Mouse (Mus musculus) 3T3-L1 (cell line): Measurements from ENCODE around the gene Alk.

Experiments used
- DNase-seq: peaks from one replicate; pipeline ENCODE4 v3.0.0-alpha.2; 2015; ENCODE audit warnings: low read depth, low spot score

Gene Alk

GRCm38 (mm10) chr17:72030672-72031071, 573.8 kb downstream of the Alk start:
- DNase-seq, result no peak

- no peak for DNase-seq
Observed at GRCm38 (mm10) chr17:72023323-72023722, 581.1 kb downstream of the Alk start.

DNA sequence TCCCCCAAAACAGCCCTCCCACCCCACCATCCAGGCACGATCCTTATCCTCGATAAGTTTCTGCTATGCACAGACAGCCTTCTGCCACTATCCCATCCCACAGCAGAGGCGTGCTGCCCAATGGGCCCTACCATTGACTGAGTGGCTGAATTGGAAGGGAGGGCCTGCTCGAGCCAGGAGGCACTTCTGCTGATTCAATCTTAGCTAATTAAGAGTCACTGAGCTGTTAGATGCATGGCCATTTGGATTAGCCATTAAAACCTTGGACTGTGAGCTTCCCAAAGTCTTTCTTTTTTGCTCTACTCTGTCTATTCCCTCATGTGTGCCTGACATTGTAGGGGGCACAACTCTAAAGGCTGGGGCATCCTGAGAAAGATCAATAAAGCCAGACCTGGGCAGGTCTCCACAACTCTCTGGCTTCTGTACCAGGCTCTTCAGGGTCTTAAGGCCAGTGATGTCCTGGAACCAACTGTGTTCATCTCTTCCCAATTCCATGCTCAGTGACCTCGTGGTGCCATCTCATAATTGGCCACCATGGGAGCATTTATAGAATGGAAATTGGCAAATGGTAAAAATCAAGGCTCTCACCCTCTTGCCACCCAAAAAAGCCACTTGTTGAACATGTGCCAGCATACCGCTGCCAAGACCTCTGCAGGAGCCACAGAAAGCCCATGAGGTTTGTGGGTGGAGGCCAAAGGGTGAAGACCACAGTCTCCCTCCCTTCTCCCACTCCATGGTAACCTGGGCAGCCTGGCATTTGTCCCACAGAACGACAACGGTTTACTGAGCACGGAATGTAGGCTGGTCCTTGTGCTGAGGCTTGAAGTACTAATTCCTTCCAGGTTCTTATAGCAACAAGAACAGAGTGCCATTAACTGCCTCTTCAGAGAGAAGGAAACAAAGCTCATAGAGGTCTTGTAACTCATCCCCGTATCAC, 582.4 kb downstream of the Alk start:
- DNase-seq, result no peak

DNA sequence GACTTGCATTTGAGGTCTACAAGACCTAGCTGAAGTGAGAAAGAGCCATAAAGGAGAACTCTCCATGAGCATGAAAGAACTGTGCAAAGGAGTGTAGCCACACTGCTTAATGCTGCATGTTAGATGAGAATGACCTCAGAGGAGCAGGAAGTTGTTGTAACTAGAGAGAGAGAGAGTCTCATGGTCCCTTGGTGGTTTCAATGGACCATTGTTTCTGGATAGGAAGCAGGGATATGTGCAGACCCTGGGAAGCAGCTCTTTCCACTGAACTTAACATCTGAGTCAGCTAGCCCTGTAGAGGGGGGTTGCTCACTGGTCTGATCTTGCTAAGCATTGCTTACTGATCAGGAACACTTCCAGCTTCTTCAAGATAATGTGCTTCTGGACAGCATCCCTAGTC, 587.1 kb downstream of the Alk start:
- no peak for DNase-seq

DNA sequence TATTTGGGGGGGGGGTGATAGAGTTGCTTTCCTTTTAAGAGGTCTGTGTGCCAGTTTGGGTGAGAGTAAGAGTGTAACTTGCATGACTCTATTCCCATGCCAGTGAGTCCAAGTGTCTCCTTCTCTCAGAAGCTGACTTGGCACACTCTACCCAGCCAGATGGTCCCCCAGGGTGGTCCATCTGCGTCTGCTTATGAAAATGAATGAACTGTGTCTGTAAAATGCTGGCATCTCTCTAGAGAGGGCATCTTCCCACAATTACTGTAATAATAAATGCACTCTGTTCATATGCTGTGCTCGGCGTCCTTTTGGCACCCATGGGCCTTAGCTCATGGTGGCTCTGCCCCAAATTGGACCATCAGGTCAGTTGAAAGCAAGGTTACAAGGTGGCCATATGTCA, 589.2 kb downstream of the Alk start:
- no peak for DNase-seq

DNA sequence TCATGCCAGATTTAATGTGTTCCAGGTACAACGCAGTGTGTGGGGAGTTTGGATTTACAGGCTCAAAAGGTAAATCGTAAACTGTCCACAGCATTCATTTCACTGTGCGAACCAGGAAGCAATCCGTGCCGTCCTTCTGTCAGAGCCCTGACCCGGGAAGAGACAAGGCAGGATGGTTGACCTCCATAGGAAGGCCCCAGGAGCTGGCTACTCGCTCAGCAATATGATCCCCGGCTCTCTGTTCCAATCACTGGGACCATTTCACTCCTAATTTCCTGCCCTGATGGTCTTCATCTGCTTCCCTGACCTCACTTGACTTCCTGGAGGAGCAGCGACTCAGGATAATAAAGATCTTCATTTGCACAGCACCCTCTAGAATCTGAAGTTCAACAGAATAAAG, 591.7 kb downstream of the Alk start:
- no peak for DNase-seq

DNA sequence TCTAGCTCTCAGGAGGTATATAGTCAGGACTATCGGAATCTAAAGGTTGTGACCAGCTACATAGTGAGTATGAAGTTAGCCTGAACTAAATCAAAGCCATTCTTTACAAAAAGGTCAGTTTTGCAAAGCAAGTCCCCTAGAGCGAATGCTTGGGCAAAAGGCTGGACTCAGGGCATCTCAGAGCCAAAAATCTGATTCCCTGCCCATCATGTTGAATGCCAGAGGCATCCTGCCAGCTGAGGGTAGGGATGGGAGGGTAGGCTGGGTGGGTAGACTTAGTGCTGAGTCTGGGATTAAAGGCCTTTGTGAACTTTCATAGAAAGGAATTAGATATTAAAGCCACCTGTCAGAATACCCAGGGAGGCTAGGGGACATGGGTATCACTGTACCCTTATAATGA, 594.6 kb downstream of the Alk start:
- DNase-seq, result no peak

- peak; percentile 50 for DNase-seq
Observed at GRCm38 (mm10) chr17:72008389-72008788, 596.0 kb downstream of the Alk start.

- peak; percentile 80 for DNase-seq
Observed at GRCm38 (mm10) chr17:72005365-72005764, 599.1 kb downstream of the Alk start.

- peak; percentile 45 for DNase-seq
Observed at GRCm38 (mm10) chr17:71999527-72000482, 604.6 kb downstream of the Alk start.

DNA sequence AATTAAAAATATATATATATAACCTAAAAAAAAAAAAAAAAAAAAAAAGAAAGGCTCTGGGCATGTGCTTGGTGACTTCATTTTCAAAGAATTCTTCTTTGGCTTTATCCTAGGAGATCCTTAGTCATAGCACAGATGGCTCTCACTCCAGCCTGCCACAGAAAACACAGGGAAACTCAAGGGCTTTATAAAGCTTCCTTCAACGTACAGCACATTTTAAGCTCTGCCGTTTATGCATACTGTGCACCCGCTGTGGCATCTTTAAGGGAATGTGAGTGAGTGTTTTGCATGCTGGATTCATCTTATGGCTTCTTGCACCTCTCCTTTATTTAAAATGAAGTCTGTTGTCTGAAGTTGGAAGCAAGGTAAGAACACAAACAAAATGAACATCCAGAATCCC, 606.7 kb downstream of the Alk start:
- DNase-seq, result peak; percentile 83

DNA sequence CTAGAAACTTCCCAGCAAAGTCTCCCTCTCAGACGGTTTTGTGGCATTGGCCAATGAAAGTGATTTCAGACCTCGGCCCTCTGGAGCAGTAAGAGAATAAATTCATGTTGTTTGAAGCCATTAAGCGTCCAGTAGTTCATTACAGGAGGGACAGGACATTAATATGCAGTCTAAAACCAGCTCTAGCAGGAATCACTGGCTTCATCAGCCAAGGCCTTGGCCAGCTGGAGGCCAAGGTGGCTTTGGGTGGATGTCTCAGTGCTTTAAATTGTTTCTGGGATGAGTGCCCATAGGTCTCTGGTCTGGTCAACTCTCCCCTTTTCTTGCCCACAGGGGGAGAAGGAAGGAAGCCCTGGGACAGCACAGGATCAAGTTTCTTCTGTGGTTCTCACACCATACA, 608.9 kb downstream of the Alk start:
- peak; percentile 75 for DNase-seq

DNA sequence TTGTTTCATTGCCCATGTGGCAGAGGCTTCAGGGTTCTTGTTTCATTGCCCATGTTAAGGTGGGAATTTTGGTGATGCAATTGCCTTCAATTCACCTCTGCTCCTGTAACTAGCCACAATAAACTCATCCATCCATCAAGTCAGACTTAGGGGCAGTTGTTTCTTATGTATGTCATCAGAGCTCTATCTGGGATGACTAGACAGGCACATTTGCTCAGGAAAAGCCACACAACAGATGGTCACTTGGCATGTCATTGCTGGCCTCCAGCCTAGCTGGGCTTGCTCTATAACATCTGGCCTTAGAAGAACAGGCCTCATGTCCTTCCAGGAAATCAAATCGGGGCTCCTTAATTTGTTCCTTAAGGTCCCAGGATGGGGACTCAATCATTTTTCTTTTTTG, 610.3 kb downstream of the Alk start:
- DNase-seq, result peak; percentile 94

GRCm38 (mm10) chr17:71993011-71993410, 611.4 kb downstream of the Alk start:
- no peak for DNase-seq

GRCm38 (mm10) chr17:71991260-71991659, 613.2 kb downstream of the Alk start:
- no peak for DNase-seq

GRCm38 (mm10) chr17:71990176-71990720, 614.2 kb downstream of the Alk start:
- no peak for DNase-seq

- DNase-seq, result no peak
Observed at GRCm38 (mm10) chr17:71988736-71989569, 615.5 kb downstream of the Alk start.

GRCm38 (mm10) chr17:71986998-71987397, 617.4 kb downstream of the Alk start:
- no peak for DNase-seq

DNA sequence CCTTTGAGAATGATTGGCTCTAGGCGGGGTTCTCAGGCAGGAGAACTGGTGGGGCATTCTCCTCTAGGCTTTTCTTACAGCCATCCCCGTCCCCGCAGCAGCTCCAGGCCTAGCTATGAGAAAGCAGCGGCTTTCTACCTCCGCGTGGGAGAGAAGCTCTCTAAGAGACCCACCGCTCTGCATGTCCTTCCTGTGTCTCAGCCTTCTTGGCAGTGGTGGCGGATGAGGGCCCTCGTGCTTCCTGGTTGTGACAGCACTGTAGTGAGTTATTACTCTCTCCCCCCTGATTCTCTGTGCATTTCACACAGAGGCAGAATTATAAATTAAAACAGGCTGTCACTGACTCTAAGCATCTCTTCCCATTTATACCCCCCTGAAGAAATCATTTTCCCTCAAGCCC, 618.0 kb downstream of the Alk start:
- DNase-seq, result no peak

- DNase-seq, result no peak
Observed at GRCm38 (mm10) chr17:71981177-71981576, 623.2 kb downstream of the Alk start.

GRCm38 (mm10) chr17:71980518-71981145, 623.8 kb downstream of the Alk start:
- peak; percentile 70 for DNase-seq
